Mouse (Mus musculus) fat pad, adult 2 months (tissue): ENCODE results near the gene Bag5.
"Not testable (repeated sequence)": the region's sequence is repeated elsewhere in the genome, so short reads cannot be mapped to it uniquely, and the experiment has no call there.

Experiments
- DNase-seq: peaks from one replicate; pipeline ENCODE4 v3.0.0-alpha.2; 2011; ENCODE audit warnings: low read depth, low spot score; ENCODE audit errors: extremely low read depth

Gene Bag5

DNA sequence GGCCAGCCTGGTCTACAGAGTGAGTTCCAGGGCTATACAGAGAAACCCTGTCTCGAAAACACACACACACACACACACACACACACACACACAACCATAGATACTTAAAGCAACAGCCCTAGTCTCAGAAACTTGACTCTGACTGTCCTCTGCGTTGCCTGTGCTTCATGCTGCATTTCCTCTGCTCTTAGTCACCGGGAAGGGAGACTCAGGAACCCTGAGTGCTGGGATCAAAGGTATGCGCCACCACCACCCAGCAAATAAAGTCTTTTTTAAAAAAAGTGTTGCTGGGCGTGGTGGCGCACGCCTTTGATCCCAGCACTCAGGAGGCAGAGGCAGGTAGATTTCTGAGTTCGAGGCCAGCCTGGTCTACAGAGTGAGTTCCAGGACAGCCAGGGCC is 23.6 kb upstream of the Bag5 start:
- not testable (repeated sequence) for DNase-seq

DNA sequence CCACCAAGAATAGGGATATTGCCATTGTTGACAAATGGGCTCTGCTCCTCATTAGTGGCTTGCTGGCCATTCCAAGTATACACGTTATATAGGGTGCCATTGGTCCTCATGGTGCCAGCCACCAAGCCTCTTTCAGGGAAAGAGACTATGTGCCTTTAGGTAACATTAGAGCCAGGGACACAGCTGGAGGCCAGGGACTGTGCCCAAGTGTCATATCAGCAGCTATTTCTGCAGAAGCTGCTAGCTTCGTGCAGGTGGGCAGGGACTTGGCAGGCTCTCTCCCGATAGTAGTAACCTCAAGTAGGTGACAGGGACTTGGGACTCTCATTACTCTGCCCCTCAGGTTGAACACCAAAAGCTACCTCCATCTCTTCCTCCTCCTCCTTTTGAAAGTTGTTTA is 21.9 kb upstream of the Bag5 start:
- no peak for DNase-seq

GRCm38 (mm10) chr12:111732921-111733320 is 19.9 kb upstream of the Bag5 start:
- DNase-seq: no peak

GRCm38 (mm10) chr12:111731822-111732807 is 19.1 kb upstream of the Bag5 start:
- no peak for DNase-seq

- no peak for DNase-seq
These were observed 14.9 kb upstream of the Bag5 start for GRCm38 (mm10) chr12:111727956-111728355.

DNA sequence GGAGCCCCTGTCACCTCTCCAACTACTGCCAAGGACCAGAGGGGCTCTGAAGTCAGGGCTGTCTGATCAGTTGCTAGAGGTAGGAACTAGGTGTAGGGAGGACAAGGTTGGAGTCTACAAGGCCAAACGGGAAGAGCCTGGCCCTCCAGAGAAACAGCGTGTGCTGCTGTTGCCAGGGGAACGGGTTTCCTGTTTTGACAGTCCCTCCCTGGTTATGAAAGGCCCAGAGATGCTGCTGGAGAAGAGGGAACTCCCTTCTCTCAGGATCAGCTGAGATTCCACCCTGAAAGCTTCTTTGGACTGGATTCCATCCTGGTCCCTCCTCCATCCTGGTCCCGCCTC is 13.0 kb upstream of the Bag5 start:
- DNase-seq: no peak

GRCm38 (mm10) chr12:111725338-111726121 is 12.5 kb upstream of the Bag5 start:
- no peak for DNase-seq

DNA sequence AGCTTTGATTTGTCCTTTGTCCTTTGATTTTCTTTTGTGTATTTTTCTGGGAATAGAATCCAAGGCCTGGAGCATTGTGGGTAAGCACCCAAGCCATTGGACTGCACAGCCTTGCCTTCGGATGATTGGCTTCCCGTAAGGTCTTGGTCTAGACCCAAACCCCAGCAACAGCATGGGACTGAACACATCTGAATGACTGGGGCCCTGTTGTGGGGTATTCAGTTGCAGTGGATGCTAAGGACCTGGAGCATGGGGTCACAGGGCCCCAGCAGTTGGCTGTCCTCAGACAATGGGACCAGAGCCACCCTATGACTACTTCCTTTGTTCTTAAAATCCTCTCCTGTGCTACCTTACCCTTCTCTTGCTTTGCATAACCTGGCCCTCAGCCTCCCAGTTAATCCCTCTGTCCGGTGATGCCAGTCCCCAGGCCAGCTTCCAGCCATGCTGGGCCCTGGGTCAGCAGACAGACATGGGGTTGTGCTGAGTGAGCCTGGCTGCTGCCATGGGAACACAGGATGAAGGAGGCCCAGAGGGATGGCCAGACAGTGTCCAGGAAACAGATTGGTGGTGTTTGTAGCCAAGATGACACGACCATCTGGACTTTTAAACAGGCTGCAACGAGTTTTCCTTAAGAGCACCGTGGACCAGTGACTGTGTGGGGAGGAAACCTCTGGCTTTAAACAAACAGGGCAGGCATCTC is 11.7 kb upstream of the Bag5 start:
- no peak for DNase-seq

- no peak for DNase-seq
These were observed 9.6 kb upstream of the Bag5 start for GRCm38 (mm10) chr12:111722654-111723053.

DNA sequence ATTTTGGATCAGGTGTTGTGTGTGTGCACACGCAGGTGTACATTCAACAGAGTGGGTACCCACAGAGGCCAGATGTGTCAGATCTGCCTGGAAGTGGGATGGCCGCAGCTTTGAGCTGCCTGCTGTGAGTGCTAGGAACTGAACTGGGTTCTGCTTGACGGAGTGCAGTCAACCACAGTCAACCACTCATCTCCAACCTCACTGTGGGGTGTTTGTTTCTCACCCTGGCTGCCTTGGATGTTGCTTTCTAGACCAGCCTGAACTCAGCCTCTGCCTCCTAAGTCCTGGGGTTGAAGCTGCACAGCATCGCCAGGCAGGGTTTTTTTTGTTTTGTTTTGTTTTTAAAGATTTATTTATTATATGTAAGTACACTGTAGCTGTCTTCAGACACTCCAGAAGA is 7.2 kb upstream of the Bag5 start:
- no peak for DNase-seq

DNA sequence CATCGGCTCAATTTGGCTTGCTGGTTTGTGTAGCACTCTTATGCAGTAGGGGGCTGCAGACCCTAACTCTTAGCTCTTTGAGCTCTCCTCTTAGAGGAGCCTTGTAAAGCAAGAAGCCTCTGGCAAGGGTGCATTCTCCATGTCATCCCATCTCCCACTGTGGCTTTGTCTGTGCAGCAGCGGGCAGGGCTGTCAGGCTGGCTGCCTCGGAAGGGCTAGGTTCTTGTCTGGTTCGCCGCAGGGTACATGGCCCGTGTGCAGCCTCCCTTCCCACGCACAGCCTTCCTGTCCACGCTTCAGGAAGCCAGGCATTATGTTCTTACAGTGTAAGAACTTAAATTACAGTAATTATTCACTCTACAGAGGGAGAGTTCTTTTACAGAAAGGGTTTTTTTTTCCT is 5.6 kb upstream of the Bag5 start:
- no peak for DNase-seq

DNA sequence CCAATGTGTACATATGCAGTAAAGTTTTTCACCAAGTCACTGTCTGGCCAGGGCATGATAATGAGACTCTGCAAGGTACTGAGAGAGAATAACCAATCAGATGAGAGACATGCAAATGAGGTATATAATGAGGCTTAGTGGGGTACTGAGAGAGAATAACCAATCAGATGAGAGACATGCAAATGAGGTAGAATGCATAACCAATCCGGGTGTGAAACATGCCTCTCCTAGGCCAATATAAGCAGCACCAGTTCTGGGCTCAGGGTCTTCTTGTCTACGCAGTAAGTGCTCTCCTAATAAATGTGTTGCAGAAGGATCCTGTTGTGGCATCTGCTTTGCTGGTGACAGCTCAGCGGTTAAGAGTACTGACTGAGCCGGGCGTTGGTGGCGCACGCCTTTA is 3.4 kb upstream of the Bag5 start:
- no peak for DNase-seq

DNA sequence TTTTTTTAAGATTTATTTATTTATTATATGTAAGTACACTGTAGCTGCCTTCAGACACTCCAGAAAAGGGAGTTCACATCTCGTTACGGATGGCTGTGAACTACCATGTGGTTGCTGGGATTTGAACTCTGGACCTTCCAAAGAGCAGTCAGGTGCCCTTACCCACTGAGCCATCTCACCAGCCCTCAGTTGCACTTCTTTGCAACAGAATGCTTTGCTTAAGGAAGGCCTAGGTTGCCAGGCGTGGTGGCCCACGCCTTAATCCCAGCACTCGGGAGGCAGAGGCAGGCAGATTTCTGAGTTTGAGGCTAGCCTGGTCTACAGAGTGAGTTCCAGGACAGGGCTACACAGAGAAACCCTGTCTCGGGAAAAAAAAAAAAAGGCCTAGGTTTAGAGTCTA is 823 bp upstream of the Bag5 start:
- not testable (repeated sequence) for DNase-seq

- no peak for DNase-seq
These were observed 581 bp downstream of the Bag5 start for GRCm38 (mm10) chr12:111712476-111712875.

GRCm38 (mm10) chr12:111710091-111710490 is 3.0 kb downstream of the Bag5 start:
- DNase-seq: no peak

DNA sequence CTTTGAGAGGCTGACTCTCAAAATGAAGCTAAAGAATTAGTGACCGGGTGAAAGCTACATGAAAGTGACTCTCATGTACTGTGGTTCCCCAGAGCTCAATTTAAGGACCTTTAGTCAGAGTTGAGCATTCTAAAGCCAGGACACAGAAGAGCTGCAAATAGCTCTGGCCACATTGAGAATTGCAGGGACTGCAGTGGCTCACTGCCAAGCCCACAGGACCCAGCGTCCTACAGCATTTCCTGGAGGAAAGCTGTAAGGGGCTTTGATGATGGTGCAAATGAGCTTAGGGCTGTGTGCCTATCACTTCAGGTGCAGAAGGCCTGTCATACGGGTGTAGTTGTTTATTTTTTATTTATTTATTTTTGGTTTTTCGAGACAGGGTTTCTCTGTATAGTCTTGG is 4.9 kb downstream of the Bag5 start:
- no peak for DNase-seq

DNA sequence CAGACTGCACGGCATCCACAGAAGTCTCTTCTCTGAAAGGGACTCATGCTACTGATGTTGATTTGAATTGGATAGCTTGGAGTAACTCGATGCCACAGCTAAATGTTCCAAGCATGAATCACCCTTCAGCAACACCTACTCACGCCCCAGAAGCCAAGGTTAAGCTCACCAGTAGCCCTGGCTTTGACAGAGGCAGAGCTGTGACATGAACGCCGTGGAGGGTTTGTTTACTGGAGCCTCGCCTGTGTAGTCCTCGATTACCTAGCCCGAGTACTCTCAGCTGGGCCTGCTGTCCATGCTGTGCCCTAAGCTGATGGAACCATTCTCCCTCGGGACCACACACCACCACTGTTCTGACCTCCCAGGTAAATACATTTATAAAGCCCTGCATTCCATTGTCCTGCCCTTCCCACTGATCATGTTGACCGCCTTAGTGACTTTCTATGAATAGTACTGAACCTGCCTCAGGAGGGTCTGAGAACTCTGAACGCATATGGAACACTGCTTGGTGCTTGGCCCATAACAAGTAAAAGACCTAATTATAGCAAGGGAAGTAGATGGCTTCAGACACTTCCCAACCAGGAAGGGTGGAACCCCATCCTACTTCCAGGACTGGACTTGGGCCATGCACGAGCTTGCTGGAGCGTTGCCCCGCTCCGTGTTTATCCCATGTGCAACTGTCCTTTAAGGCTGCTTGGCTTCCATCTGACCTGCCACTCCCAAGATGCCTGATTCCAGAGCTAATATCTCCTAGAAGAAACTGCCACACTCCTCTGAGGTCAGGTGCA is 7.7 kb downstream of the Bag5 start:
- DNase-seq: no peak

GRCm38 (mm10) chr12:111704609-111705008 is 8.4 kb downstream of the Bag5 start:
- DNase-seq: no peak

DNA sequence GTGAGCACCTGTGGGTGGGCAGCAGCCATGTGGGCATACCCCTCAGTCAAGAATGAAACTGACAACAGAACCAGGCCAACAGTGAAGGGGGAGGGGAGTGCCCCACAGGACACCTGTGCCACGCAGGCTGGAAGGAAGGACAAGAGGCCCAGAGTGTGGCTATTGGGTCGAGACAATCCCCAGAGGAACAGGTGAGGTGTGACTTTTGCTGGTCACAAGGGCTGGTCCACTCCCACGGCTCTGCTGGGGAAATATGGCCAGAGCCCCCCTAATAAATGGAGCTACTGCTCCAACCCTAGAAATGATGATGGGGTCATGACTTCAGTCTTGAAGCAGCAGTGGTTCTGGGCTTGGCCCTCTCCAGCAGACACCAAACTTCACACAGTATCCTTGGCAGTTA is 9.8 kb downstream of the Bag5 start:
- DNase-seq: no peak

- no peak for DNase-seq
These were observed 12.1 kb downstream of the Bag5 start for GRCm38 (mm10) chr12:111700920-111701458.
